Mouse (Mus musculus) testis, adult 2 months (tissue): ENCODE measurements at regions not wholly inside any gene's neighbourhood (a gene's known extent, or its start where the extent isn't known, plus 50 kb on each side); places are given as distances from the start of the nearest gene placed in this dataset.

Experiments
- H3K27ac ChIP-seq: fragments of 200-500 bp; 2 replicates; pipeline ENCODE4 v1.5.1; 2012; ENCODE audit warnings: low read depth, low read length; ENCODE audit not compliant: control insufficient read depth, insufficient read depth
- H3K27me3 ChIP-seq: fragments of 200-500 bp; 2 replicates; pipeline ENCODE4 v1.6.1; 2012; ENCODE audit warnings: mild to moderate bottlenecking, low read length, moderate library complexity; ENCODE audit not compliant: control insufficient read depth, insufficient read depth
- H3K36me3 ChIP-seq: fragments of 200-500 bp; 2 replicates; pipeline ENCODE4 v1.6.1; 2012; ENCODE audit warnings: mild to moderate bottlenecking, low read length; ENCODE audit not compliant: control insufficient read depth, insufficient read depth
- H3K4me1 ChIP-seq: fragments of 200-500 bp; 2 replicates; pipeline ENCODE4 v1.6.1; 2012; ENCODE audit warnings: low read length; ENCODE audit not compliant: control insufficient read depth, insufficient read depth
- H3K4me3 ChIP-seq: fragments of 200-500 bp; 2 replicates; pipeline ENCODE4 v1.5.1; 2012; ENCODE audit warnings: low read depth, mild to moderate bottlenecking, low read length, moderate library complexity, mixed read lengths; ENCODE audit not compliant: control insufficient read depth
- CTCF ChIP-seq: fragments of 200-500 bp; IDR thresholded peaks from 2 replicates; pipeline ENCODE4 v1.5.1; 2012; ENCODE audit warnings: low read depth, mild to moderate bottlenecking, inconsistent platforms, low read length, moderate library complexity; ENCODE audit not compliant: control insufficient read depth, insufficient read depth, insufficient replicate concordance
- POLR2A ChIP-seq: fragments of 200-500 bp; IDR thresholded peaks from 2 replicates; pipeline ENCODE4 v1.6.1; 2012; ENCODE audit warnings: low read depth, mild to moderate bottlenecking, inconsistent platforms, low read length, moderate library complexity; ENCODE audit not compliant: control insufficient read depth

- no peak overlapping the region for H3K27ac ChIP-seq
- no peaks in the 10 kb centered on the region for H3K27me3 ChIP-seq
- H3K4me3 ChIP-seq, result no peak overlapping the region
- TF ChIP-seq CTCF, result no peak
- no peak for TF ChIP-seq POLR2A
- H3K36me3 ChIP-seq, result no peaks in the 10 kb centered on the region
- no peaks in the 10 kb centered on the region for H3K4me1 ChIP-seq
These were observed 338.4 kb upstream of the Igfbp3 start for GRCm38 (mm10) chr11:7552154-7552553.

GRCm38 (mm10) chr11:7547796-7548195, 334.1 kb upstream of the Igfbp3 start:
- H3K27ac ChIP-seq, result no peak overlapping the region
- H3K4me1 ChIP-seq, result no peaks in the 10 kb centered on the region
- H3K4me3 ChIP-seq, result no peak overlapping the region
- no peaks in the 10 kb centered on the region for H3K27me3 ChIP-seq
- TF ChIP-seq CTCF, result no peak
- TF ChIP-seq POLR2A, result no peak
- H3K36me3 ChIP-seq, result no peaks in the 10 kb centered on the region

GRCm38 (mm10) chr11:7545621-7546020, 331.9 kb upstream of the Igfbp3 start:
- no peak overlapping the region for H3K4me3 ChIP-seq
- H3K36me3 ChIP-seq, result no peaks in the 10 kb centered on the region
- no peak overlapping the region for H3K27ac ChIP-seq
- no peaks in the 10 kb centered on the region for H3K27me3 ChIP-seq
- TF ChIP-seq CTCF, result no peak
- TF ChIP-seq POLR2A, result no peak
- H3K4me1 ChIP-seq, result no peaks in the 10 kb centered on the region

GRCm38 (mm10) chr11:7534590-7534989, 320.9 kb upstream of the Igfbp3 start:
- Histone ChIP-seq H3K36me3 (no peaks in the 10 kb centered on the region), H3K27ac (no peak overlapping the region), H3K4me3 (no peak overlapping the region), H3K27me3 (no peaks in the 10 kb centered on the region), H3K4me1 (no peaks in the 10 kb centered on the region)
- TF ChIP-seq CTCF (no peak), POLR2A (no peak)

- TF ChIP-seq CTCF (no peak), POLR2A (no peak)
- Histone ChIP-seq H3K4me1 (no peaks in the 10 kb centered on the region), H3K27me3 (no peaks in the 10 kb centered on the region), H3K4me3 (no peak overlapping the region), H3K36me3 (no peaks in the 10 kb centered on the region), H3K27ac (no peak overlapping the region)
These were observed 319.6 kb upstream of the Igfbp3 start for GRCm38 (mm10) chr11:7533327-7533726.

- Histone ChIP-seq H3K4me1 (no peaks in the 10 kb centered on the region), H3K27ac (no peak overlapping the region), H3K4me3 (no peak overlapping the region), H3K36me3 (no peaks in the 10 kb centered on the region), H3K27me3 (no peaks in the 10 kb centered on the region)
- TF ChIP-seq CTCF (no peak), POLR2A (no peak)
These were observed 318.1 kb upstream of the Igfbp3 start for GRCm38 (mm10) chr11:7531847-7532246.

GRCm38 (mm10) chr11:7530482-7531148, 316.9 kb upstream of the Igfbp3 start:
- H3K4me3 ChIP-seq, result no peak overlapping the region
- no peaks in the 10 kb centered on the region for H3K27me3 ChIP-seq
- no peak overlapping the region for H3K27ac ChIP-seq
- no peaks in the 10 kb centered on the region for H3K4me1 ChIP-seq
- H3K36me3 ChIP-seq, result no peaks in the 10 kb centered on the region
- TF ChIP-seq POLR2A (no peak), CTCF (no peak)
